Mouse (Mus musculus): ENCODE results near the gene Hist1h2bh. TPM values are rescaled to one million over a fixed set of nuclear protein-coding genes. Genes with fewer than 3 reads are reported as not detected.
"Not testable (repeated sequence)": the region's sequence is repeated elsewhere in the genome, so short reads cannot be mapped to it uniquely, and the experiment has no call there.

The Hist1h2bh gene
- polyA plus RNA-seq, 1 experiment from 2014 or later, result 1.1 TPM

DNA sequence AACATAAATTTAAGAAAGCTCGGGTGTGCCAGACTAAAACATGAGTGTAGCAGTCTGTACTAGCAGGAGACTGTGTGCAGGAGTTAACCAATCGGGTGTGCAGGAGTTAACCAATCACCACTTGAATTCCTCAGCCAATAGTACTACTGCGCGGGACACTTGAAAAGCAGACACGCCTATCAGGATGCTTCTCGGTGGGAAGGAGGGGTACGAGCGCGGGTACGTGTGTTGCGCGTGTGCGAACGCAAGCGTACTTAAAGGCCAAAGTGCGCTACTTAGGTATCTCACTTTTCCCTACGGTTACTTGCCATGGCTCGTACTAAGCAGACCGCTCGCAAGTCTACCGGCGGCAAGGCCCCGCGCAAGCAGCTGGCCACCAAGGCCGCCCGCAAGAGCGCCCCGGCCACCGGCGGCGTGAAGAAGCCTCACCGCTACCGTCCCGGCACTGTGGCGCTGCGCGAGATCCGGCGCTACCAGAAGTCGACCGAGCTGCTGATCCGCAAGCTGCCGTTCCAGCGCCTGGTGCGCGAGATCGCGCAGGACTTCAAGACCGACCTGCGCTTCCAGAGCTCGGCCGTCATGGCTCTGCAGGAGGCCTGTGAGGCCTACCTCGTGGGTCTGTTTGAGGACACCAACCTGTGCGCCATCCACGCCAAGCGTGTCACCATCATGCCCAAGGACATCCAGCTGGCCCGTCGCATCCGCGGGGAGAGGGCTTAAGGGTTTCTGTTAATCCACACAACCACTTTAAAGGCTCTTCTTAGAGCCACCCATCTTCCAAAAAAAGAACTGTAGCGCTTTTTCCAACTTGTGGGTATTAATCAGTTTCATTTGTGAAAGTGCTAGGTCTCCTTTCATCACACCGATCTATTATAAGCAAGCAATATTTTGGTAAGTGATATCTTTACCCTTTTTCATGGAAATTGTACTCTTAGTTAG, 7.8 kb downstream of the Hist1h2bh start, which contains the start of gene Hist1h3g:
Gene Hist1h3g, plus strand, starts transcription at position 286 of the 939 bp plus-strand sequence.
- H3K9me3 ChIP-seq (replicated peaks; ENCODE audit: control insufficient read depth, low read length); H3K36me3 ChIP-seq (ENCODE audit: control insufficient read depth, insufficient read depth); H3K27me3 ChIP-seq (ENCODE audit: control insufficient read depth, insufficient read depth, low read depth, low read length): not testable (repeated sequence)
- peak within 1 kb of the TSS; percentile 96 for H3K27ac ChIP-seq (ENCODE audit: low read length)
- H3K9ac ChIP-seq (ENCODE audit: low read depth, low read length), result peak within 1 kb of the TSS; percentile 84
- peak; percentile 81 for ATAC-seq (ENCODE audit: low read depth)
- H3K4me2 ChIP-seq (ENCODE audit: low read depth, low read length), result peak within 1 kb of the TSS; percentile 64
- under 1% methylated on average over 42 of the region's 62 CpGs for WGBS (ENCODE audit: insufficient replicate concordance)
- H3K4me1 ChIP-seq (ENCODE audit: control insufficient read depth, low read depth, low read length), result peaks cover 24% of the 10 kb centered on the region
- peak within 1 kb of the TSS; percentile 65 for H3K4me3 ChIP-seq (ENCODE audit: low read depth, low read length)

DNA sequence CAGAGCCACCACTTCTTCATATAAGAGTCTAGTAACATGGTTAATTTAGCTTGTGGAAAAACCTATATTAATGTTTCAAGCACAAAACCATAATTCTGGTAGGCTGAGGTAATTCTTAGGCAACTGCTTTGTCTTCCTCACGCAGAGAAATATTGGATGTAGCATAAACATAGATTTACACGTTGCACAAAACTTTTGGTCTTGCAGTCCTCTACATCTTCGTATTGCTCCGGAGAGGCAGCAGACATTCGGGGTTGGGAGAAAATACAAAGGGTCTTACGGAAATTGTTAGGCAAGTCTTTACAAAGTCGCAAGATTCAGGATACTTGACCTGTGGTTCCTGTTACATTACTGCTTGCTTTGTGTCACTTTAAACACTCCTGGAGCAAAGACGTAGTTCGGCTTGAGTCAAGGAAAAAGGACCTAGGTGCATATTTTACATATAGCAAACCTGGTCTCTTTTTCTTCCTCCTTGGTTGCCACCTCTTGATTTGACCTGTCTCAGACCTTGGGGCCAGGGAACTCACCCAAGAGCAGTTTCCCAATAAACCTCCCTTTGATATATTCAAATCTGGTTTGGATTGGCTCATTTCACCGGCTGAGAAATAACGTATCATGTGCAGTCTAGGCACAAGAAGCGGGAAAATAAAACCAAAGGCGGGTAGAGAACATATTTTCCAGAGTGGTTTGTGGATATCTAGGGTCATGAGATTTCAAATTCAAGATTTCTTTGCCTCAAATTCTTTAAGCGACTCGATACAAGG, 8.6 kb downstream of the Hist1h2bh start:
- ATAC-seq (ENCODE audit: low read depth), result 0 out of 2 replicates have a peak, but pooled peaks have one; percentile 6
- Histone ChIP-seq H3K4me3 (ENCODE audit: low read depth, low read length) (peak overlapping the region; percentile 65), H3K36me3 (ENCODE audit: control insufficient read depth, insufficient read depth) (no peaks in the 10 kb centered on the region), H3K4me1 (ENCODE audit: control insufficient read depth, low read depth, low read length) (peaks cover 22% of the 10 kb centered on the region), H3K27me3 (ENCODE audit: control insufficient read depth, insufficient read depth, low read depth, low read length) (no peaks in the 10 kb centered on the region), H3K4me2 (ENCODE audit: low read depth, low read length) (peak overlapping the region; percentile 64), H3K27ac (ENCODE audit: low read length) (peak overlapping the region; percentile 96), H3K9me3 (replicated peaks; ENCODE audit: control insufficient read depth, low read length) (no peaks in the 10 kb centered on the region), H3K9ac (ENCODE audit: low read depth, low read length) (peak overlapping the region; percentile 78)
- WGBS (ENCODE audit: insufficient replicate concordance), result 0% methylated on average over 15 of the region's 15 CpGs

DNA sequence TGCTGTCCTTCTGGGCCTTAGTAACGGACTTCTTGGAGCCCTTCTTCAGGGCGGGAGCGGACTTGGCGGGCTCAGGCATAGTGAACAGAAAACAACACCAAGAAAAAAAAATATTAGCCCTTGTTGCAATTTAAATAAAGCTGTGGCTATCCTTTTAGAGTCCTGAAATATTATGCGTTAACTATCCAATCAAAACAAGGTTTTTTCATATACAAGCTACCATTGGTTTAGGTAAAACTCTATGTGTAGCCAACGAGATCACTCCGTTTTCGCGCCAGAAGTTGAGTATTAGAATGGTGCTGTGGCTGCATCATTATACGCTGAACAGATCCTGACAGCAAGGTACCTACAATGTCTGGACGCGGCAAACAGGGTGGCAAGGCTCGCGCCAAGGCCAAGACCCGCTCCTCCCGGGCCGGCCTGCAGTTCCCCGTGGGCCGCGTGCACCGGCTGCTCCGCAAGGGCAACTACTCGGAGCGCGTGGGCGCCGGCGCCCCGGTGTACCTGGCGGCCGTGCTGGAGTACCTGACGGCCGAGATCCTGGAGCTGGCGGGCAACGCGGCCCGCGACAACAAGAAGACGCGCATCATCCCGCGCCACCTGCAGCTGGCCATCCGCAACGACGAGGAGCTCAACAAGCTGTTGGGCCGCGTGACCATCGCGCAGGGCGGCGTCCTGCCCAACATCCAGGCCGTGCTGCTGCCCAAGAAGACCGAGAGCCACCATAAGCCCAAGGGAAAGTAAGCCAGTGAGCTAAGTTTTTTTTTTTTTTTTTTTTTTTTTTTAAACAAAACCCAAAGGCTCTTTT, 9.4 kb downstream of the Hist1h2bh start, which contains the start of gene Hist1h2af:
Gene Hist1h2af, plus strand, starts transcription at position 347 of the 808 bp plus-strand sequence.
- H3K27ac ChIP-seq (ENCODE audit: low read length), result peak within 1 kb of the TSS; percentile 96
- peak within 1 kb of the TSS; percentile 65 for H3K4me3 ChIP-seq (ENCODE audit: low read depth, low read length)
- 0% methylated on average over 25 of the region's 53 CpGs for WGBS (ENCODE audit: insufficient replicate concordance)
- peak within 1 kb of the TSS; percentile 64 for H3K4me2 ChIP-seq (ENCODE audit: low read depth, low read length)
- H3K9me3 ChIP-seq (replicated peaks; ENCODE audit: control insufficient read depth, low read length); H3K27me3 ChIP-seq (ENCODE audit: control insufficient read depth, insufficient read depth, low read depth, low read length); H3K36me3 ChIP-seq (ENCODE audit: control insufficient read depth, insufficient read depth): not testable (repeated sequence)
- peaks cover 25% of the 10 kb centered on the region for H3K4me1 ChIP-seq (ENCODE audit: control insufficient read depth, low read depth, low read length)
- ATAC-seq (ENCODE audit: low read depth), result peak; percentile 39
- H3K9ac ChIP-seq (ENCODE audit: low read depth, low read length), result peak within 1 kb of the TSS; percentile 78

DNA sequence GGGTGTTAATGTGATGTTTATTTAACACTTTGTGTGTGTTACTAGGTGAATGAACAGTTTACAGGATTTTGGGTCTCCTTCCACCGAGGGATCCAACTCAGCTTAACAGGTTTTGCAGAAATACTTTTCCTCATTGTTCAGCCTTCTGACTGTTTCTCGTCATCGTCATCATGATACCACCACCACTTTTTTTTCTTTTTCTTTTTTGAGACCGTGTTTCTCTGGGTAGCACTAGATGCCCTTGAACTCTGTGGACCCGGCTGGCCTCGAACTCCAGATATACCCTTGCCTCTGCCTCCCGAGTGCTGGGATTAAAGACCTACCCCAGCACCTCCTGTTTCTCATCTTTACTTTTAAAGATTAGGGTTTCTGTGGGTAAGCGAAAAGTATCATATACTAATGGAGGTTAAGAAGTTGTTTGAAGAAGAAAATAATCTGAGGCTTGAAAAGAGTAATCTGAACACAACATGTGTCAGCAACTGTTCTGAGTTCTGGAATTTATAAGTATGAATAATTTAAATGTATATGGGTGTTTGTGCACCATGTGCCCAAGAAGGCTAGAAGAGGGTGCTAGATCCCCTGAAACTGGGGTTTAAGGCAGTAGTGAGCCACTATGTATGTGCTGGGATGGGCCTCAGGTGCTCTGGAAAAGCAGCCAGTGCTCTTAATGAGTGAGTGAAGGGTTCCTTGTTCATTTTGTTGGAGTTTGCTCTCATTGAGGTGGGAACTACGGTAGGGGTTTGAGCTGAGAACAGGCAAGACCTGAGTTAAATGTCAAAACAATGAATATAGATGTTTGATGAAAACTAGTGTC, 10.7 kb downstream of the Hist1h2bh start:
- Histone ChIP-seq H3K9ac (ENCODE audit: low read depth, low read length) (peak overlapping the region; percentile 78), H3K27me3 (ENCODE audit: control insufficient read depth, insufficient read depth, low read depth, low read length) (no peaks in the 10 kb centered on the region), H3K9me3 (replicated peaks; ENCODE audit: control insufficient read depth, low read length) (no peaks in the 10 kb centered on the region), H3K36me3 (ENCODE audit: control insufficient read depth, insufficient read depth) (no peaks in the 10 kb centered on the region), H3K4me2 (ENCODE audit: low read depth, low read length) (peak overlapping the region; percentile 64), H3K4me3 (ENCODE audit: low read depth, low read length) (peak overlapping the region; percentile 65), H3K4me1 (ENCODE audit: control insufficient read depth, low read depth, low read length) (peaks cover 22% of the 10 kb centered on the region), H3K27ac (ENCODE audit: low read length) (peak overlapping the region; percentile 96)
- ATAC-seq (ENCODE audit: low read depth), result no peak
- 15% methylated on average over 9 of the region's 9 CpGs for WGBS (ENCODE audit: insufficient replicate concordance)

DNA sequence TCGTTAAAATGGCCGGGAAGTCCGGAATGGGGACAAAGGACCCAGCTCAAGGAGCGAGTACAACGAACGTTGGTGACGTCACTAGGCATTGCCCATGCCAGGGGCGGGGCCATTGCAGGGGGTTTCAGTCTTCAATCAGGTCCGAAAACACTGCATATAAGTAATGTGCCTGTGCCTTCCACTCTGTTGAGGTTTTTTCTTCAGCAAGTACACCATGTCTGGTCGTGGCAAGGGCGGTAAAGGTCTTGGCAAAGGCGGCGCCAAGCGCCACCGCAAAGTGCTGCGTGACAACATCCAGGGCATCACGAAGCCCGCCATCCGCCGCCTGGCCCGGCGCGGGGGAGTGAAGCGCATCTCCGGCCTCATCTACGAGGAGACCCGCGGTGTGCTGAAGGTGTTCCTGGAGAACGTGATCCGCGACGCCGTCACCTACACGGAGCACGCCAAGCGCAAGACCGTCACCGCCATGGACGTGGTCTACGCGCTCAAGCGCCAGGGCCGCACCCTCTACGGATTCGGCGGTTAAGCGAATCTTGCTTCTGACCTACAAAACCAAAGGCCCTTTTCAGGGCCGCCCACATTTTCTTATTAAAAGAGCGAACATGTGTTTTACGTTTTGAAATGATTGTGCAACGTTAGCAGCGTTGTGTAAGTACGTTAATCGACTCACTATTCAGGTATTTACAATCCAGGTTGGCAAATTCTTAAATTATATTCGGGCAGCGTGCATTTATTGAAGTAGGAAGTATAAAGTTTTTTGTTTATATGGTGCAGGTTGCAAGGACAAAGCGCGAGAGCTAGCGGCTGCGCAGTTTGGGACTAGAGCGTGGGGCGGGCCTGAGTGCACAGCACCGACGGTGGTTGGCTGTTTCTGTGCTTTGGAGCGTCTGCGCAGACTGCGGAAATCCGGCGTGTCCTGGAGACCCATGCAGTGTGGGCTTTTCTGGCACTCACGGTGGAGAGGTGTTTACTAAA, 12.0 kb downstream of the Hist1h2bh start, which contains the start of gene Hist1h4h:
Gene Hist1h4h, plus strand, starts transcription at position 150 of the 975 bp plus-strand sequence.
- Histone ChIP-seq H3K27ac (ENCODE audit: low read length) (peak within 1 kb of the TSS; percentile 96), H3K9me3 (replicated peaks; ENCODE audit: control insufficient read depth, low read length) (no peaks in the 10 kb centered on the region), H3K36me3 (ENCODE audit: control insufficient read depth, insufficient read depth) (no peaks in the 10 kb centered on the region), H3K4me3 (ENCODE audit: low read depth, low read length) (peak within 1 kb of the TSS; percentile 65), H3K27me3 (ENCODE audit: control insufficient read depth, insufficient read depth, low read depth, low read length) (no peaks in the 10 kb centered on the region), H3K4me1 (ENCODE audit: control insufficient read depth, low read depth, low read length) (peaks cover 15% of the 10 kb centered on the region), H3K9ac (ENCODE audit: low read depth, low read length) (peak within 1 kb of the TSS; percentile 78), H3K4me2 (ENCODE audit: low read depth, low read length) (peak within 1 kb of the TSS; percentile 64)
- ATAC-seq (ENCODE audit: low read depth), result peak; percentile 62
- under 1% methylated on average over 55 of the region's 70 CpGs for WGBS (ENCODE audit: insufficient replicate concordance)

DNA sequence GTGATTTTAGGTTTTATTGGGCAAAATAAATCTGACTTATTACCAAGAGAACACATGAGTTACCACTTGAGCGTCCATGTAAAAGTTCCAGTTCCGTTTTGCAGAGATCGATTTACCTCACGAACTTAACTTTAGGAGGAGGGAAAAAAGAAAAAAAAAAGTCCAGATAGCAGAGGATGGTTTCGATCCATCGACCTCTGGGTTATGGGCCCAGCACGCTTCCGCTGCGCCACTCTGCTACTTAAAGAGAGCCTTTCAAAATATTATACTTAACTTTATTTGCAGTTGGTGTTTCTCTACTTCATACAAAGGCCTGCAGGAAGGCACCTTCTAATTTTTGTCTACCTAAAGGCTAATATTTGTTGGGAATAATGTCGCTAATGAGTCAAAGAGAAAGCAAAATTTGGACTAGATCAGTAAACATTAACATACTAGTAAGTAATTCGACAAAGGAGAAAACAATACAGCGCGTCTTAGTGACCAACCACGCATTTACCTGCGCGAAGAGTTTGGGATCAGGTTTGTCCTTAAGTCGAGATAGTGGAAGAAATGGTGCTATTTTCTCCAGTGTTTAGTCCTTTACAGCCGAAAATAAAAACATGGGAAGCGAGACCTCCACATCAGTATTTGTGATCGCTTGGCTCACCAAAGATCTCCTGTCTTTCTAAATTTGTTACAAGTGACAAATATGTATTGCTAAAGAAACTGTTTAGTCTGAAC, 12.9 kb downstream of the Hist1h2bh start:
- H3K27me3 ChIP-seq (ENCODE audit: control insufficient read depth, insufficient read depth, low read depth, low read length), result no peaks in the 10 kb centered on the region
- H3K27ac ChIP-seq (ENCODE audit: low read length), result peak overlapping the region; percentile 96
- peaks cover 20% of the 10 kb centered on the region for H3K4me1 ChIP-seq (ENCODE audit: control insufficient read depth, low read depth, low read length)
- H3K9me3 ChIP-seq (replicated peaks; ENCODE audit: control insufficient read depth, low read length), result no peaks in the 10 kb centered on the region
- no peak for ATAC-seq (ENCODE audit: low read depth)
- no peaks in the 10 kb centered on the region for H3K36me3 ChIP-seq (ENCODE audit: control insufficient read depth, insufficient read depth)
- H3K9ac ChIP-seq (ENCODE audit: low read depth, low read length), result peak overlapping the region; percentile 78
- WGBS (ENCODE audit: insufficient replicate concordance), result 0% methylated on average over 20 of the region's 20 CpGs
- peak overlapping the region; percentile 65 for H3K4me3 ChIP-seq (ENCODE audit: low read depth, low read length)
- peak overlapping the region; percentile 64 for H3K4me2 ChIP-seq (ENCODE audit: low read depth, low read length)
